Mouse (Mus musculus) CH12.LX (cell line): ENCODE measurements at regions not wholly inside any gene's neighbourhood (a gene's known extent, or its start where the extent isn't known, plus 50 kb on each side); places are given as distances from the start of the nearest gene placed in this dataset.
A peak's percentile ranks its signal among the peaks of the same experiment; 100 is the strongest.

Experiments used
- DNase-seq: peaks from one replicate; pipeline ENCODE4 v3.0.0-alpha.2; 2013; ENCODE audit errors: extremely low read depth
- H3K27ac ChIP-seq: 2 replicates; pipeline ENCODE4 v1.5.1; 2012; ENCODE audit warnings: low read depth, mild to moderate bottlenecking, control low read depth, moderate library complexity; ENCODE audit not compliant: insufficient read depth
- H3K27me3 ChIP-seq: replicated peaks from 2 replicates; pipeline ENCODE3; 2012; ENCODE audit warnings: inconsistent platforms
- H3K36me3 ChIP-seq, 2 experiments: replicated peaks in 1 of 2; 2 replicates each; pipeline versions ENCODE3 to v1.6.1; 2012; ENCODE audit warnings: inconsistent platforms in 1 of 2, low read length in 1 of 2, mild to moderate bottlenecking in 1 of 2, mixed read lengths in 1 of 2, moderate library complexity in 1 of 2; ENCODE audit not compliant: control insufficient read depth in 1 of 2, insufficient read depth in 1 of 2
- H3K4me1 ChIP-seq, 2 experiments: 2 replicates each; pipeline ENCODE4 v1.6.1; 2012; ENCODE audit warnings: inconsistent platforms in 1 of 2, moderate library complexity in 1 of 2; ENCODE audit not compliant: insufficient read depth in 2 of 2, control insufficient read depth in 1 of 2
- H3K4me2 ChIP-seq: 2 replicates; pipeline ENCODE4 v1.6.1; 2012; ENCODE audit warnings: low read depth, mild to moderate bottlenecking, control low read depth; ENCODE audit not compliant: poor library complexity, insufficient read depth, severe bottlenecking
- H3K4me3 ChIP-seq, 3 experiments: fragments of 150-350 bp in 1 of 3; sonication (generic) in 1 of 3; replicated peaks in 1 of 3; 2 replicates each; pipeline versions ENCODE3 to v1.5.1; 2011 to 2012; ENCODE audit warnings: low read depth in 2 of 3, low read length in 2 of 3, mild to moderate bottlenecking in 2 of 3, moderate library complexity in 2 of 3, control low read depth in 1 of 3, improper control_type of control experiment in 1 of 3, inconsistent platforms in 1 of 3, mixed read lengths in 1 of 3; ENCODE audit not compliant: poor library complexity in 1 of 3
- H3K79me2 ChIP-seq: replicated peaks from 2 replicates; pipeline ENCODE4 v1.6.1; 2012; ENCODE audit warnings: mild to moderate bottlenecking, moderate library complexity; ENCODE audit not compliant: control insufficient read depth, poor library complexity, insufficient read depth, severe bottlenecking; ENCODE audit errors: extremely low read depth
- H3K9ac ChIP-seq: 2 replicates; pipeline ENCODE4 v1.6.1; 2012; ENCODE audit warnings: low read depth, mild to moderate bottlenecking, control low read depth, moderate library complexity; ENCODE audit not compliant: insufficient read depth
- H3K9me3 ChIP-seq: replicated peaks from 2 replicates; pipeline ENCODE3; 2012; ENCODE audit warnings: low read length, inconsistent platforms, mixed read lengths
- CHD1 ChIP-seq: IDR thresholded peaks from 2 replicates; pipeline ENCODE4 v1.6.1; 2012; ENCODE audit warnings: low read depth, low read length, improper control_type of control experiment, inconsistent platforms
- CTCF ChIP-seq, 2 experiments: IDR thresholded peaks in 1 of 2; conservative IDR thresholded peaks in 1 of 2; 2 replicates each; pipeline ENCODE4 v1.5.1; 2011 to 2012; ENCODE audit warnings: low read depth in 2 of 2, low read length in 2 of 2, improper control_type of control experiment in 1 of 2, inconsistent platforms in 1 of 2, mild to moderate bottlenecking in 1 of 2, moderate library complexity in 1 of 2
- E2F4 ChIP-seq: IDR thresholded peaks from 2 replicates; pipeline ENCODE4 v1.6.1; 2011; ENCODE audit warnings: low read depth, low read length, improper control_type of control experiment; ENCODE audit not compliant: insufficient replicate concordance
- ELF1 ChIP-seq: IDR thresholded peaks from 2 replicates; pipeline ENCODE4 v1.6.1; 2014; ENCODE audit warnings: low read depth, mild to moderate bottlenecking, inconsistent platforms, low read length, improper control_type of control experiment
- EP300 ChIP-seq: IDR thresholded peaks from 2 replicates; pipeline ENCODE4 v1.6.1; 2011; ENCODE audit warnings: low read length, improper control_type of control experiment
- GABPA ChIP-seq: IDR thresholded peaks from 2 replicates; pipeline ENCODE4 v1.6.1; 2012; ENCODE audit warnings: low read depth, low read length, improper control_type of control experiment, inconsistent platforms; ENCODE audit not compliant: insufficient replicate concordance
- IRF4 ChIP-seq: IDR thresholded peaks from 2 replicates; pipeline ENCODE4 v1.6.1; 2014; ENCODE audit warnings: low read depth, mild to moderate bottlenecking, inconsistent platforms, low read length, improper control_type of control experiment
- JUN ChIP-seq: IDR thresholded peaks from 2 replicates; pipeline ENCODE4 v1.6.1; 2011; ENCODE audit warnings: low read depth, mild to moderate bottlenecking, low read length, improper control_type of control experiment, moderate library complexity; ENCODE audit not compliant: insufficient read depth
- KAT2A ChIP-seq: IDR thresholded peaks from 2 replicates; pipeline ENCODE4 v1.6.1; 2012; ENCODE audit warnings: low read length, improper control_type of control experiment, inconsistent platforms; ENCODE audit not compliant: insufficient replicate concordance
- MAFK ChIP-seq: IDR thresholded peaks from 2 replicates; pipeline ENCODE4 v1.6.1; 2011; ENCODE audit warnings: low read length, improper control_type of control experiment; ENCODE audit not compliant: insufficient replicate concordance
- MAZ ChIP-seq: IDR thresholded peaks from 2 replicates; pipeline ENCODE4 v1.6.1; 2012; ENCODE audit warnings: low read depth, mild to moderate bottlenecking, inconsistent platforms, low read length, improper control_type of control experiment, moderate library complexity
- MEF2A ChIP-seq: IDR thresholded peaks from 2 replicates; pipeline ENCODE4 v1.6.1; 2014; ENCODE audit warnings: low read depth, mild to moderate bottlenecking, inconsistent platforms, low read length, improper control_type of control experiment, borderline replicate concordance
- MXI1 ChIP-seq: IDR thresholded peaks from 2 replicates; pipeline ENCODE4 v1.6.1; 2011; ENCODE audit warnings: mild to moderate bottlenecking, low read depth, low read length, improper control_type of control experiment
- MYC ChIP-seq: IDR thresholded peaks from 2 replicates; pipeline ENCODE4 v1.6.1; 2011; ENCODE audit warnings: low read depth, mild to moderate bottlenecking, improper control_type of control experiment, low read length
- NELFE ChIP-seq: IDR thresholded peaks from 2 replicates; pipeline ENCODE4 v1.6.1; 2011; ENCODE audit warnings: low read depth, low read length, improper control_type of control experiment
- NRF1 ChIP-seq: IDR thresholded peaks from 2 replicates; pipeline ENCODE4 v1.6.1; 2014; ENCODE audit warnings: low read depth, mild to moderate bottlenecking, inconsistent platforms, low read length, improper control_type of control experiment, moderate library complexity
- PAX5 ChIP-seq: IDR thresholded peaks from 2 replicates; pipeline ENCODE4 v1.6.1; 2012; ENCODE audit warnings: low read length, inconsistent platforms, mixed read lengths
- POLR2AphosphoS2 ChIP-seq: IDR thresholded peaks from 2 replicates; pipeline ENCODE4 v1.6.1; 2011; ENCODE audit warnings: low read depth, low read length, improper control_type of control experiment
- RAD21 ChIP-seq: IDR thresholded peaks from 2 replicates; pipeline ENCODE4 v1.6.1; 2011; ENCODE audit warnings: low read depth, mild to moderate bottlenecking, low read length, improper control_type of control experiment, moderate library complexity
- RCOR1 ChIP-seq: conservative IDR thresholded peaks from 2 replicates; pipeline ENCODE4 v1.6.1; 2012; ENCODE audit warnings: low read depth, mild to moderate bottlenecking, inconsistent platforms, low read length, improper control_type of control experiment
- SMC3 ChIP-seq: IDR thresholded peaks from 2 replicates; pipeline ENCODE4 v1.6.1; 2011; ENCODE audit warnings: low read depth, low read length, improper control_type of control experiment
- TBP ChIP-seq: conservative IDR thresholded peaks from 2 replicates; pipeline ENCODE4 v1.6.1; 2011; ENCODE audit warnings: low read depth, low read length, improper control_type of control experiment
- TCF12 ChIP-seq: IDR thresholded peaks from 2 replicates; pipeline ENCODE4 v1.6.1; 2014; ENCODE audit warnings: low read depth, mild to moderate bottlenecking, inconsistent platforms, low read length, improper control_type of control experiment
- UBTF ChIP-seq: IDR thresholded peaks from 2 replicates; pipeline ENCODE4 v1.6.1; 2012; ENCODE audit warnings: low read depth, mild to moderate bottlenecking, inconsistent platforms, low read length, improper control_type of control experiment, moderate library complexity
- USF1 ChIP-seq: IDR thresholded peaks from 2 replicates; pipeline ENCODE4 v1.6.1; 2014; ENCODE audit warnings: low read depth, mild to moderate bottlenecking, inconsistent platforms, low read length, improper control_type of control experiment
- ZKSCAN1 ChIP-seq: IDR thresholded peaks from 2 replicates; pipeline ENCODE4 v1.6.1; 2012; ENCODE audit warnings: low read depth, inconsistent platforms, low read length, improper control_type of control experiment, borderline replicate concordance
- ZNF384 ChIP-seq: IDR thresholded peaks from 2 replicates; pipeline ENCODE4 v1.6.1; 2012; ENCODE audit warnings: low read depth, low read length, improper control_type of control experiment, inconsistent platforms
- dilution Hi-C: fragments of 300-500 bp; cut with MboI; formaldehyde crosslinking; loops from 2 replicates; pipeline ENCODE4 v1.14.3; 2020; ENCODE audit warnings: low sequenced_read_pairs; ENCODE audit not compliant: extremely low pct_unique_long_range_greater_than_20kb, extremely low pct_ligation_motif_present
- in situ Hi-C: fragments of 300-500 bp; cut with MboI; formaldehyde crosslinking; loops from 3 replicates; pipeline ENCODE4 v1.14.3; 2019; ENCODE audit warnings: low sequenced_read_pairs, low pct_ligation_motif_present, low pct_unique_long_range_greater_than_20kb, mixed read lengths

GRCm38 (mm10) chr13:38772996-38773395, 114.1 kb upstream of the Eef1e1 start:
- Histone ChIP-seq H3K36me3 (no peaks in the 10 kb centered on the region), H3K9me3 (no peaks in the 10 kb centered on the region), H3K27me3 (no peaks in the 10 kb centered on the region), H3K9ac (no peak overlapping the region), H3K4me2 (no peak overlapping the region), H3K4me3 (no peak overlapping the region), H3K4me1 (no peaks in the 10 kb centered on the region), H3K27ac (no peak overlapping the region), H3K79me2 (no peaks in the 10 kb centered on the region)
- no peak for DNase-seq
- dilution Hi-C loops (no loop called here), in situ Hi-C loops (no loop called here)
- TF ChIP-seq NELFE (no peak), MEF2A (no peak), NRF1 (no peak), TCF12 (no peak), RAD21 (no peak)

- Histone ChIP-seq H3K79me2 (no peaks in the 10 kb centered on the region), H3K9ac (no peak overlapping the region), H3K27ac (no peak overlapping the region), H3K4me3 (no peak overlapping the region), H3K9me3 (no peaks in the 10 kb centered on the region), H3K4me2 (no peak overlapping the region), H3K4me1 (no peaks in the 10 kb centered on the region), H3K36me3 (no peaks in the 10 kb centered on the region), H3K27me3 (no peaks in the 10 kb centered on the region)
- DNase-seq: peak; percentile 24
- peak; percentile 62 for TF ChIP-seq SMC3
- no peak for TF ChIP-seq PAX5
- TF ChIP-seq MAFK: no peak
- no peak for TF ChIP-seq MEF2A
- TF ChIP-seq POLR2AphosphoS2: no peak
- TF ChIP-seq CHD1: no peak
- TF ChIP-seq USF1: no peak
- no peak for TF ChIP-seq E2F4
- no peak for TF ChIP-seq NRF1
- no peak for TF ChIP-seq RCOR1
- TF ChIP-seq MXI1: no peak
- no peak for TF ChIP-seq TBP
- no peak for TF ChIP-seq ZKSCAN1
- TF ChIP-seq CTCF (conservative IDR thresholded peaks at IDR 0.05 in 1 of 2, IDR thresholded peaks at IDR 0.05 in 1 of 2; ENCODE audit: low read depth in 2 of 2, low read length in 2 of 2): peak; percentile 41 to 63; a peak in 3 of 4 replicates
- TF ChIP-seq KAT2A: no peak
- no peak for TF ChIP-seq NELFE
- no peak for TF ChIP-seq UBTF
- TF ChIP-seq JUN: no peak
- no peak for TF ChIP-seq MYC
- peak; percentile 42 for TF ChIP-seq RAD21
- no peak for TF ChIP-seq GABPA
- no peak for TF ChIP-seq TCF12
- no peak for TF ChIP-seq ELF1
- TF ChIP-seq MAZ: no peak
- no peak for TF ChIP-seq IRF4
- TF ChIP-seq ZNF384: peak; percentile 77
- TF ChIP-seq EP300: no peak
- dilution Hi-C loops (no loop called here), in situ Hi-C loops (no loop called here)
These were observed 107.3 kb upstream of the Eef1e1 start for GRCm38 (mm10) chr13:38766133-38766532.
